Mouse (Mus musculus) hindbrain, embryonic 14.5 days (tissue): ENCODE data around the gene Ascl5. TPM values are rescaled to one million over a fixed set of nuclear protein-coding genes. Genes with fewer than 3 reads are reported as not detected.

Experiments
- ATAC-seq: fragments of 200-750 bp; cut with Nextera tagmentation; 2 replicates; pipeline ENCODE4 v1.8.0; 2017; ENCODE audit warnings: moderate number of reproducible peaks, mild to moderate bottlenecking, moderate TSS enrichment, moderate library complexity; ENCODE audit not compliant: low FRiP score
- DNase-seq: peaks from one replicate; pipeline ENCODE4 v3.0.0-alpha.2; 2015; ENCODE audit warnings: low spot score
- H3K27ac ChIP-seq: fragments of 300-500 bp; sonication (generic); 2 replicates; pipeline ENCODE4 v1.5.1; 2014; ENCODE audit warnings: mild to moderate bottlenecking, moderate library complexity
- H3K27me3 ChIP-seq: fragments of 300-500 bp; sonication (generic); 2 replicates; pipeline ENCODE4 v1.6.1; 2014; ENCODE audit warnings: mild to moderate bottlenecking, low read length, mixed read lengths; ENCODE audit not compliant: control insufficient read depth, insufficient read depth
- H3K36me3 ChIP-seq: fragments of 300-500 bp; sonication (generic); replicated peaks from 2 replicates; pipeline ENCODE4 v1.6.1; 2014; ENCODE audit not compliant: control insufficient read depth, insufficient read depth
- H3K4me1 ChIP-seq: fragments of 300-500 bp; sonication (generic); replicated peaks from 2 replicates; pipeline ENCODE4 v1.6.1; 2014; ENCODE audit warnings: antibody characterized with exemption, low read length, mixed read lengths; ENCODE audit not compliant: control insufficient read depth, insufficient read depth
- H3K4me2 ChIP-seq: fragments of 300-500 bp; sonication (generic); replicated peaks from 2 replicates; pipeline ENCODE4 v1.6.1; 2014; ENCODE audit warnings: mild to moderate bottlenecking, moderate library complexity
- H3K4me3 ChIP-seq: fragments of 300-500 bp; sonication (generic); replicated peaks from 2 replicates; pipeline ENCODE4 v1.5.1; 2014; ENCODE audit warnings: mild to moderate bottlenecking, low read length
- H3K9ac ChIP-seq: fragments of 300-500 bp; sonication (generic); 2 replicates; pipeline ENCODE4 v1.6.1; 2014
- H3K9me3 ChIP-seq: fragments of 300-500 bp; sonication (generic); 2 replicates; pipeline ENCODE4 v1.6.1; 2016; ENCODE audit warnings: low read length; ENCODE audit not compliant: control insufficient read depth
- WGBS: fragments of 180-500 bp; shearing (Covaris S2); extraction: QIAGEN DNeasy Blood & Tissue Kit; methylation state at CpG from one replicate; pipeline ENCODE4 v1.1.7; 2014; 5-methylcytosine and 5-hydroxymethylcytosine counted together
- polyA plus RNA-seq: library from polyadenylated mRNA; unstranded; fragments of >200 nt; fragmentation: Nextera tagmentation; extraction: Ambion mirVana; gene quantifications from 2 replicates; pipeline ENCODE4 v1.2.1, GENCODE M21; 2014

Ascl5 gene
- polyA plus RNA-seq, 1 experiment from 2014 or later, result not detected

DNA sequence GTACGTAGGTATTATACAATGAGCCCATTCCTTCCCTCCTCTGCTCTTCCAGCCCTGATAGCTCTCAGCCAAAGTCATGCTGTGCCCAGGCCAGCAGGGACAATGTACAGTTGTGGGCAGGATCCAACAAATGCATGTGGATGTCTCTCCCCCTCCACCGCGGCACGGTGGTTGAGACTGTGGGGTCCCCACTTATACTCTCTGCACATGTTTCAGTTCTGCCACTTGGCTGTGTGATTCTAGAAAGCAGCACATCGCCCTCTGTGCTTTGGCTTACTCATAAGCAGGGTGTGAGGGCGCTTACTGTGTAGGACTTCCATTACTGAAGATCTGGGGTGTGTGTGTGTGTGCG is 11.2 kb downstream of the Ascl5 start:
- ATAC-seq (no peak; the same call in 1 of the 2 replicates), DNase-seq (no peak)
- 80% methylated on average over 7 of the region's 7 CpGs for WGBS

DNA sequence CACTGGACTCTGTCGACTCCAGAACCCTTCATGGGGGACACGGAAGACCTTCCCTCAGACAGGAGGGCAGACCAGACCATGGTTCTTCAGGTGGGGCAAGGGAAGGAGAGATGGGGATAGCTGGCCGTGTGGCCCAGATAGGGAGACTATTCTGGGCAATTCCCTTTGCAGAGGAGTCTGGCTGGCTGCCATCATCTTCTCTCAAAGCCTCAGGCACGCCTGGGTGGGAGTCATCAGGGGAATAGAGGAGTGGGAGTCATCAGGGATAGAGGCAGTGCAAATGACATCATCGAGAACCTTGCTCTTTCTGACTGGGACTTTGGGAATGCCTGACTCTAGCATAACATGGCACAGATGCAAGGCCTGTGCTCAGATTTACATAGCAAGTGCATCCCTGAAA is 13.4 kb downstream of the Ascl5 start:
- no peak for DNase-seq
- Histone ChIP-seq H3K27ac (no peak overlapping the region), H3K9me3 (no peaks in the 10 kb centered on the region), H3K27me3 (no peaks in the 10 kb centered on the region), H3K9ac (no peak overlapping the region), H3K36me3 (no peaks in the 10 kb centered on the region), H3K4me3 (no peak overlapping the region), H3K4me2 (no peak overlapping the region), H3K4me1 (no peaks in the 10 kb centered on the region)
- WGBS, result 79% methylated on average over 5 of the region's 5 CpGs
- ATAC-seq, result no peak

More for the DNA sequence above, 11.2 kb downstream of the Ascl5 start:
- no peaks in the 10 kb centered on the region for H3K27me3 ChIP-seq
- H3K4me1 ChIP-seq, result 0 out of 2 replicates have a peak, but pooled peaks cover 3% of the 10 kb centered on the region
- no peak overlapping the region for H3K4me2 ChIP-seq
- no peaks in the 10 kb centered on the region for H3K36me3 ChIP-seq
- no peak overlapping the region for H3K9ac ChIP-seq
- H3K27ac ChIP-seq, result no peak overlapping the region
- H3K9me3 ChIP-seq, result no peaks in the 10 kb centered on the region
- H3K4me3 ChIP-seq, result no peak overlapping the region

DNA sequence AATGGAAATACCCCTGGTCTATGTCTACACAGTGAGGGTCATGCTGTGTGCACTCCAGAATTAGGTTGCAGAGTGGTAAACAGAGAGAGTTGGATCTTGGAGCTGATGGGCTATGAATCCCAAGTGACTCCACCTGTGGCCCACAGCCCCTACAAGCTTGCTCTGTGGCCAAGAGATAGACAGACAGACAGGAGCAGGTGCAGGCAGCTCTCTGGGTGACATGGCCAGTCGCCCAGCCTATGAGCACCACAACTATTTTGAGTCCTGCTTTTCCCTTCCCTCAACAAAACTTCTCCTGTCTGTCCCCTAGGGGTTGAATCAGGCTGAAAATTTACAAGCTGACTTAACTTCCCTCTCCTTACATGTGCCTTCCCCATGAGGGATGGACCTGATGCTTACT is 16.0 kb downstream of the Ascl5 start:
- Histone ChIP-seq H3K27me3 (no peaks in the 10 kb centered on the region), H3K4me2 (no peak overlapping the region), H3K4me3 (no peak overlapping the region), H3K4me1 (no peaks in the 10 kb centered on the region), H3K36me3 (no peaks in the 10 kb centered on the region), H3K27ac (no peak overlapping the region), H3K9ac (no peak overlapping the region), H3K9me3 (no peaks in the 10 kb centered on the region)
- WGBS, result 63% methylated on average over 1 of the region's 1 CpGs
- no peak for ATAC-seq
- DNase-seq, result no peak

DNA sequence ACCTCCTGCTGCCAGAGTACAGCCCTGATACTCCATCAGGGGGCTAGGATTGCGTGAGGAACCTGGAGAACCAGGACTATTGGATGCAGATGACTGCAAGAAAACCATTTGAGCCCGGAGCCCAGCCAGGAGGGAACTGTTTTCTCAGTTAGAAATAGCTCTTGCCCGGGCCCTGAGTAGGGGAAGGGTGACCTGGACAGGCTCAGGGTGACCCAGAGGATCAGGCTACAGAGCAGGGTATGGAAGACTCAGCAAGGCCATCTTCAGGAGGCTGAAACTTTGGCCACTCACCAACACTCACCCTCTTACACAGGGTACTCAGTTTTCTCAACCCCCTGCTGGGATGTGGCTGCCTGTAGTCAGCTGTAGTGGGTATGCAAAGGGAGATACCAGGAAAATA is 17.0 kb downstream of the Ascl5 start:
- DNase-seq, result no peak
- Histone ChIP-seq H3K36me3 (no peaks in the 10 kb centered on the region), H3K9me3 (no peaks in the 10 kb centered on the region), H3K4me3 (no peak overlapping the region), H3K27ac (no peak overlapping the region), H3K4me1 (no peaks in the 10 kb centered on the region), H3K4me2 (no peak overlapping the region), H3K9ac (no peak overlapping the region), H3K27me3 (no peaks in the 10 kb centered on the region)
- 80% methylated on average over 3 of the region's 3 CpGs for WGBS
- ATAC-seq, result no peak

DNA sequence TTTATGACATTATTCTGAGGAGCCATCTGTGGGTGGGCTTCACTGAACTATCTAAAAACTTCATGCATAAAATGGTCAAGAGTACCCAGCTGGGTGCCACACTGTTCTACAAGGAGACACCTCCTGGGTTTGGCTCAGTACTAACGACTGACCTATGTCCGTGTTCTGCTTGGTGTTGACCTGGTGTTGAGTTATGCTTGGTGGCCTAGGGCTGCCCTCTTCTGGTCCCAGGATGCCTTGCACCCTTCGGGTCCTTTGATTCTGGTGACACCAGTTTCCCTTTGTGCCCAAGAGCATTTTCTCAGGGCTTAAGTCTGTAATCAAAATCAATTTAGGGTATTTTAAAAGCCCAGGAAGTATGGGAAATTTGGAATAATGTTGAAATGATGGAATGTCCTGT is 25.5 kb downstream of the Ascl5 start:
- no peak overlapping the region for H3K4me2 ChIP-seq
- ATAC-seq (no peak), DNase-seq (no peak)
- H3K27me3 ChIP-seq, result no peaks in the 10 kb centered on the region
- H3K4me1 ChIP-seq, result no peaks in the 10 kb centered on the region
- H3K9ac ChIP-seq, result no peak overlapping the region
- no peaks in the 10 kb centered on the region for H3K36me3 ChIP-seq
- H3K9me3 ChIP-seq, result no peaks in the 10 kb centered on the region
- no peak overlapping the region for H3K27ac ChIP-seq
- WGBS, result 10% methylated on average over 3 of the region's 3 CpGs
- no peak overlapping the region for H3K4me3 ChIP-seq

DNA sequence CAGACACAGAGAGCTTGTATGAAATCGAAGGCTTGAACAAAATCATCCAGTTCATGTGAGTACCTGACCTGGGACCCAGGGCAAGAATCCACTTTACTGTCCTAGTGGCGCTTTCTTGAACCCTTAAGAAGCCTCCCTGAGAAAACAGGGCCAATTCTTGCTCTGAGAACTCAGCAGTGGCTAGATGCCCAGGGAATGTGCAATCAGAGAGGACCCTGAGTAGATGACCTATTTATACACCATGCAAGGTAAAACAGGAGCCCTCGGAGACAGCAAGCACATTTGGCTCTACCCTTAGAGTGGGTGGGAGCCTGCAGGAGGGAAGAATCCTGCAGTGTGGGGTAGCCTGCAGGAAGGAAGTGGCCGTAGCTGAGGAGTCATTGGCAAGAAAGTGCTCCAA is 27.1 kb downstream of the Ascl5 start:
- Histone ChIP-seq H3K36me3 (no peaks in the 10 kb centered on the region), H3K9me3 (peaks cover 5% of the 10 kb centered on the region; the same call in 1 of the 2 replicates), H3K27ac (no peak overlapping the region), H3K4me1 (no peaks in the 10 kb centered on the region), H3K9ac (no peak overlapping the region), H3K27me3 (no peaks in the 10 kb centered on the region), H3K4me2 (no peak overlapping the region), H3K4me3 (no peak overlapping the region)
- WGBS, result 66% methylated on average over 4 of the region's 4 CpGs
- DNase-seq, result no peak
- no peak for ATAC-seq

- DNase-seq, result no peak
- 90% methylated on average over 1 of the region's 1 CpGs for WGBS
These were observed 30.6 kb downstream of the Ascl5 start for GRCm38 (mm10) chr1:136081161-136081560.

DNA sequence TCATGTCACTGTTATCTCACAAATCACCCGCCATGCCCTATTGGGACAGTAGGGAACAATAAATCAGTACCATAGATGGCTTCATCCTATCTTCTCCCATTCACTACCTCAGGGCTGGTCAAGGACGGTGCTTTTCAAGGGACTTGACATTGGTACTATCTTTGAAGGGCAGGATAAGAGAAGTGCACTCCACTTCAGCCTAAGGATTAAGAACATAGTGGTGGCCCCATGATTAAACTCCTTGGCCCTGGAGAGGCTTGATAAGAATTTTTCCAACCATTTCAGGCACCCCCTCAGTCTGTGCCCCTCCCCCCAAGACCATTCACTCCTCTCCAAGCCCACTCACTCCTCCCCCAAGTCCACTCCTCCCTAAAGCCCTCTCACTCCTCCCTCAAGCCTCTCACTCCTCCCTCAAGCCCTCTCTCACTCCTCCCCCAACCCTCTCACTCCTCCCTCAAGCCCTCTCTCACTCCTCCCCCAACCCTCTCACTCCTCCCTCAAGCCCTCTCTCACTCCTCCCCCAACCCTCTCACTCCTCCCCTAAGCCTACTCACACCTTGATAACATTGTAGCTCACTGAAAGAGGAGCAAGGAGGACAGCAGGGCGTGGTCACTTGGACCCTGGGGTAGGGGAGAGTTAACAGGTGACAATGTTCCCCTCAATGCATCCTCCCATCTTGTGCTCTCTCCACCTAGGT is 35.5 kb downstream of the Ascl5 start:
- no peak for ATAC-seq
- WGBS, result 94% methylated on average over 3 of the region's 3 CpGs
- no peak overlapping the region for H3K4me3 ChIP-seq
- no peak overlapping the region for H3K9ac ChIP-seq
- no peak overlapping the region for H3K27ac ChIP-seq
- H3K4me2 ChIP-seq, result no peak overlapping the region
- no peaks in the 10 kb centered on the region for H3K4me1 ChIP-seq
- peaks cover 5% of the 10 kb centered on the region; the same call in 1 of the 2 replicates for H3K9me3 ChIP-seq
- no peak for DNase-seq
- H3K27me3 ChIP-seq, result no peaks in the 10 kb centered on the region
- H3K36me3 ChIP-seq, result no peaks in the 10 kb centered on the region

More at GRCm38 (mm10) chr1:136081161-136081560, 30.6 kb downstream of the Ascl5 start:
- no peak for ATAC-seq
- Histone ChIP-seq H3K4me1 (no peaks in the 10 kb centered on the region), H3K4me2 (no peak overlapping the region), H3K27me3 (no peaks in the 10 kb centered on the region), H3K4me3 (no peak overlapping the region), H3K27ac (no peak overlapping the region), H3K36me3 (no peaks in the 10 kb centered on the region), H3K9ac (no peak overlapping the region), H3K9me3 (peaks cover 5% of the 10 kb centered on the region; the same call in 1 of the 2 replicates)

DNA sequence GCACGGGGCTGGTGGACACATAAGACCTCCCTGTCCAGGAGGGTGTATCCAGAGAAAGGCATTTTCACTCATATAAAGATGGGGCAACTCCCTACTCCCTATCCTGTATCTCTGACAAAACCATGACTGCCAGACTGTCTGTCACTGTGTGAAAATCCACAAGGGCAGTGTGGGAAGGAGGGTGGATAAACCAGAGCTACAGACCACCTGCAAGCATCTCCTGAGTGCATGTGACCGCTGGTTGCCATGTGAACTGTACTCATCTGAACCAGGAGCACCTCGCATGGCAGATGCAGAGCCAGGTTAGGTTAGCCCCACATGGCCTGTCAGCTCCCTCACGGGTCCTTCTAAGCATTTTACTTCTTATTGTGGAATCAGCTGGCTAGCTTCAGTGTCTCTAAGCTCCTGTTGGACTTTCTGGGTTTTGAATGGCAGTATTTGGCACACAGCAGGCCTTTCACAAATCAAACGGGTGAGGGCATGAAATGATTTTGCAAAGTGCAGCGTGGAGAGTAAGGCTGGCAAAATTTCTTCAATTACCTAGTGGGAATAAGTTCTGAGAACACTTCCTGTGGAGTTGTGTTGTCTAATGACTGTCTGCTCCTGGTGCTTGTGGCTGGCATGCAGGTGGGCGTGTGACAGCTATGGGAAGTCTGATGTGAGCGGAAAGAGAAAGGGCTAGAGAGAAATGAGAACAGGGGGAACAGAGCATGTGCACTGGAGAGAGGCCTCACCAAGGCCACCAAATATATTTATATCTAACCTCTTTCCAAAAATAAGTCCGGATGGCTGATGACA is 39.0 kb downstream of the Ascl5 start:
- no peaks in the 10 kb centered on the region for H3K9me3 ChIP-seq
- no peaks in the 10 kb centered on the region for H3K4me1 ChIP-seq
- whole genome bisulfite sequencing, result 69% methylated on average over 9 of the region's 9 CpGs
- no peak overlapping the region for H3K27ac ChIP-seq
- no peaks in the 10 kb centered on the region for H3K27me3 ChIP-seq
- H3K36me3 ChIP-seq, result no peaks in the 10 kb centered on the region
- DNase-seq, result no peak
- ATAC-seq, result no peak
- no peak overlapping the region for H3K4me3 ChIP-seq
- H3K4me2 ChIP-seq, result no peak overlapping the region
- no peak overlapping the region for H3K9ac ChIP-seq
